Mouse (Mus musculus): ENCODE results near the gene Alms1.
"Not testable (repeated sequence)": the region's sequence is repeated elsewhere in the genome, so short reads cannot be mapped to it uniquely, and the experiment has no call there.

The Alms1 gene

DNA sequence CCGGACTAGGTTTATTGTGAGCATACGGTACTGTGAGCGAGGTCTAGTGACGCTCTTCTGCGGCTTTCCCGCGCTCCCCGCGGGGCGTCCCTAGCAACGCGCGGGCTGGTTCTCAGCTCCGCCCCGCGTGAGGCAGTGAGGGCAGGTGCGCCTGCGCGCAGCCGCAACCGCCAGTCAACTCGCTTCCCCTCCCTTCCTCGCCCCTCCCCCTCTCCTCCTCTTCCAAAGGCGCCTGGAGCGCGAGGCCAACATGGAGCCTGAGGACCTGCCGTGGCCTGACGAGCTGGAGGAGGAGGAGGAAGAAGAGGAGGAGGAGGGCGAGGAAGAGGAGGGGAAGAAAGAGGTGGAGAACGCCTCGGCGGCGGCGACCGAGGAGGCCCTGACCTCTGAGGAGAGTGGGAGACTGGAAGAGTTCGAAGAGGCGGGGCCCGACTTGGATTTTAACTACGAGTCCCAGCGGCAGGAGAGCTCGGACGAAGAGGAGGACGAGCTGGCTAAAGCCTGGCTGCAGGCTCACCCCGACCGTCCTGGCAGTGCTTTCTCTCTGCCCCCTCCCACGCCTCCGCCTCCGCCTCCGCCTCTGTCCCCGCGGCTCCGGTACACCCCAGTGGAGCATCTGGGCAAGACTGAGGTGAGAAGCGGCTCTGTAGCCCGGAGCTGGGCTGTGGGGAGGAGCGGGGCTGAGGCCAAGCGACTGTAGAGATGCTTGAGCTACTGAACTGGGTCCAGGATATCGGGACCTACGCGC is at the start of gene Alms1:
Gene Alms1 (plus strand): TSS at position 136 of the 748 bp plus-strand sequence.
- peak; percentile 92 for DNase-seq

DNA sequence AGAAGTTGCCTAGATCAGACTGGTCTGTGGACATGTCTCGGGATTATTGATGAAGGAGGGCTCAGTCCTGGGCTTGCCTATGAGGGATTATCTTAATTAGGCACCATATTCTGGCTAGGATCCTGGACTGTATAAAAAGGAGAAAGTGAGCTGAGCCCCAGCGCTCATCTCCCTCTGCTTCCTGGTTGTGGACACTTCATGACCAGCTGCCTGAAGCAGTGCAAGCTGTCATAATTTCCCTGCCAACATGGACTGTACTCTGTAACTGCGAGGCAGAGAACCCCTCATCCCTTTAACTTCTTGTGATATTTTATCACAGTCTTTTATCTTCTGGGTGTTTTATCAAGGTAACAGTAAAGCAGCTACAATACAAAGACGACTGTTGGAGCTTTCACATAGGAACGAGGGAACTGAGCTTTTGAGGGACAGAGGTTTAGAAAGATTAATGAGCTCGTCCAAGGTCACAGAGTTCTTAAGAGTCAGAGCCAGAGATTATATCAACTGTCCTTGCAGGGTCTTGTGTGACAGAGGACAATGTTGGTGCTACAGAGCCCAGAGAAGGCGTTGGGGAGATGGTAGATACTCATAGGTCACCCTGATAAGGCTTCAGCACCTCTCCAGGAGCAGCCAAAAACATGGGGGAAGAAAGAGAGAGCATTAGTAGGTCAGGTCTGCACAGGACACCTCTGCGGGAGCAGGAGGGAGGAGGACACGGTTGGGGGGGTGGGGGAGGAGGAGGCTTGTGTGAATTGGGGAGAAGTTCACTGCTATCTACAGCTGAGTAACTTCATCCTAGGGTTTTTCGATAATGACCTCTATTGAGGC is 43.8 kb upstream of the Alms1 start:
- DNase-seq, result no peak

DNA sequence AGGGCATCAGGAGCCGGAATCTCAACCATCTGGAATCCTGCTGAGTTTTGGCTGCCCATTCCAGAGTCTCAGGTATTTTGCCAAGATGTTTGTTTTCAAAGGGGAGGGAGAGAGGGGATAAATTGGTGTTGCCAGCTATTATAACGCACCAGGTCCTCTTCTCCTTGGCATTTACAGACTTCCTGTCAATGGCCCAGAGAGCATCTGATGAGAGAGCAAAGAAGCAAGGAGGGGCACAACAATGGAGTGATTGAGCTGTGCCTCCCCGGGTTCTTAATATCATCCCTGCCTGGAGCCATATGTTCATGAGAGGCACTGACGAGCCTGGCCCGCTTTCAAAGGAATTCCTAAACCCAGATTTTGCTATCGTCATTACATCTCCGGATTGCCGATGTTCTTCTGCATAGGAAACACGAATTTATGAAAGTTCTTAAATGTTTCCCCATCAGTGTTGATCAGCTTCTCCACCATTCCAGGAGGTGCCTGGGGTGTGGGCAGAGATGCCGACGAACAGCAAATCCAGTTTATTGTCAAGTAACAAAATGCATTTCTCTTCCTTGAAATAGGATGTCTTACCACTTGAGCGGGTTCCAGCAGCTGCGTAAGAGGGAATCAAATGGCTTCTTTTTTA is 43.0 kb upstream of the Alms1 start:
- no peak for DNase-seq

DNA sequence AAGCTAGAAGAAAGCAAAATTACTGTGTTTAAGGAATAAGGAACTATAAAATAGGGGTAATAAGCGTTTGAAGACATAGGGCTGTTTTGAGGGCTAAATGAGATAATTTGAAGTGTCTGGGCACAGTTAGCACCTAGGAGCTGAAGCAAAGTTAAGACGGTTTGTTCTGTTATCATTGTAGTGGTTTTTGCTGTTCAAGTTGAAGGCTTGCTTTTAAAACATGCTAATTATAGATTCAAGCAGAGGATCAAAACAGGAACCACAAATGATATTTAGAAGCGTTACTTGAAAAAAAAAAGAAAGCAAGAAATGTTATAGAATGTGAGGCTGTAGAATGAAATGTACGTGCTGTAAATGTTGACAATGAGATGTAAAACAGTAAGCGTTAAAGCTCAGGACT is 39.7 kb upstream of the Alms1 start:
- DNase-seq, result no peak

DNA sequence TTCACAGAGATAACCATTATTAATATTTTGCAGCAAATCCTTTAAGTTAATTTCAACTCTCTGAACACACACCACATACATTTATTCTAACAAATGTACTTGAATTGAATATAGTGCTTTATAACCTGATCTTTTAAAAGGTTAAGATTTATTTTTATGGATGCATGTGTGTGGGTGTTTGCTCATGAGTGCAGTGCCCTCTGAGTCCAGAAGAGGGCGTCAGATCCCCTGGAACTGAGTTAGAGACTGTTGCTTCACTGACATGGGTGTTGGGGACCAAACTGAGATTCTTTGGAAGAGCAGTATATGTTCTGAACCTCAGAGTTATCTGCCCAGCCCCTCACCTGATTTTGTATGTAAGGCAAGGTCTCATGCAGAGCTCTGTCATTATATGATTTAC is 25.0 kb upstream of the Alms1 start:
- no peak for DNase-seq

DNA sequence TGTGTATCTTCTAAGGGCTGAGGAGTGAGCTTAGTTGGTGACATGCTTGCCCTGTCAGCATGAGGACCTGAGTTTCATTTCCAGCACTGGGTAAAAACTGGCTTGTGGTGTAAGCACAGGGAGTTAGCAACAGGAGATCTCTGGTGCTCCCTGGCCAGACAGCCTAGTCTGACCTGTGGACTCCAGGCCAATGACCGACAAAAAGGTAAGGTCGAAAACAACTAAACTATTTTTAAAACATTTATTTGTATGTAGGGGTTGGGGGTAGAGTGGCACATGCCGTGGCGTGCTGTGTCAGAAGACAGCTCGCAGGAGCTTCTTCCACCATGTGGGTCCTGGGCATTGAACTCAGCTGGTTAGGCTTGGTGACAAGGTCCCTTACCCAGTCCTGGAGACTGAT is 14.5 kb upstream of the Alms1 start:
- DNase-seq, result no peak

DNA sequence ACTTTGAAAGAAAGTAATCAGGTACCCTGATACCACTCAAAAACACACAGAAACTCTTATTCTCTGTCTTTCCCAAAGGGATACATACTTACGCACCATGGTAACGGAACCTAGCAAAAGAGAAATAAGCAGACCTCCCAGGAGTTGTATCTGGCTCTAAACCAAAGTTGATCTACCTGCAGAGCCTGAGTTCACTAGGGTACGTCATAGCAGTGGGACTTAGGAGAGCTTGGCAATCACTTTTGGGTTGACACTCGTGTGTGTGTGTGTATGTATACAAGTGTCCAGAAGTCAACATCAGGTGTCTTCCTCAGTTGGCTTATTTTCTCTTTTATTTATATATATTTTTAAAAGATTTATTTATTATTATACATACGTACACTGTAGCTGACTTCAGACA is 5.6 kb upstream of the Alms1 start:
- no peak for DNase-seq

DNA sequence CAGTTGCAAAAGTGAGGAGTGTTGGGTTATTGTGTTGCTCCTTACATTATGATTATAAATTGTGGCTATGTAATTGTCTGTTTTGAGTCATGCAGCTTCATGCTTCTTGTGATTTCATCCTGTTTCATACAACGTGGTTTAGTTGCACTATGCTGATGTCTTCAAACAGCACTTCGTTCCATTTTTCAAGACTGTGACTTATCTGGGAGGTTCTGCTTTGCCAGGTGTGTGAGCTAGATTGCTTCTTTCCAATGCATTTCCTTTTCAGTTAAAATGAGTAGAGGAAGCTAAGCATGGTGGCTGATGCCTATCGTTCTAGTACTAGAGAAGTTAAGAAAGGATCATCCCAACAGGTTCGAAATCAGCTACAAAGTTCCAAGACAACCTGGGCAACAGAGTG is 2.7 kb upstream of the Alms1 start:
- DNase-seq, result no peak

DNA sequence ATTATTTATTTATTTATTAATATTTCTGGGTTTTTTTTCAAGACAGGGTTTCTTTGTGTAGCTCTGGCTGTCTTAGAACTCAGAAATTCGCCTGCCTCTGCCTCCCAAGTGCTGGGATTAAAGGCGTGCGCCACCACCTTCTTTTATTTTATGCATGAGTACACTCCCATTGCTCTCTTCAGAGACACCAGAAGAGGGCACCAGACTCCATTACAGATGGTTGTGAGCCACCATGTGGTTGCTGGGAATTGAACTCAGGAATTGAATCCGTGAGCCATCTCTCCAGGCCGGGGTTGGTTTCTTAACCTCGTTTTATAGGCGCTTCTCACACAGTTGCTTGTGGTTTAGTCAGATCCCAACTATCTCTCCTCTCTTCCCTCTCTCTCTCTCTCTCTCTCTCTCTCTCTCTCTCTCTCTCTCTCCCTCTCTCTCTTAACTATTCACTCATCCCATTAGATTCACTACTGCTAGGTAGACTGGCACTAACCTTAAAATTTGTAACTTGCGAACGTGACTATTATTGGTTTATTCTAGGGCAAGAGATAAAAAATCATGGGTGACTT is 445 bp upstream of the Alms1 start:
- peak; percentile 11 for DNase-seq

DNA sequence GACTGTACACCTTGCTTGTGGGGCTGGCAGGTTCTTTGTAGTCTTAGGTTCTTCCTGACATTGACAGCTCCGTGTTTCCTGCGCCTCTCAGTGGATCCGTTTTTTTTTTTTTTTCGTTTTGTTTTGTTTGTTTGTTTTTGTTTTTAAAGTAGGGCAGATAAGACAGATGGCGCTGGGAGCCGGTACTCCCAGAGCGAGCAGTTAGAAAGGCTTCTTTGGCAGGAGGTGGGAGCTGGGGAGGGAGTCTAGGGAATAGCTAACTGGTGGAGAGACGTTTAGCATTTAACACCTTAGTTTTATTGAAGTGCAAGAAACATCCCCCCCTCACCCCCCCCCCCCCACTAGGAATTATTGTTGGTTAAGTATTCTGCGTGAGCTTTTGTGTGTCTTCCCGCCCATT is 833 bp downstream of the Alms1 start:
- DNase-seq, result no peak

DNA sequence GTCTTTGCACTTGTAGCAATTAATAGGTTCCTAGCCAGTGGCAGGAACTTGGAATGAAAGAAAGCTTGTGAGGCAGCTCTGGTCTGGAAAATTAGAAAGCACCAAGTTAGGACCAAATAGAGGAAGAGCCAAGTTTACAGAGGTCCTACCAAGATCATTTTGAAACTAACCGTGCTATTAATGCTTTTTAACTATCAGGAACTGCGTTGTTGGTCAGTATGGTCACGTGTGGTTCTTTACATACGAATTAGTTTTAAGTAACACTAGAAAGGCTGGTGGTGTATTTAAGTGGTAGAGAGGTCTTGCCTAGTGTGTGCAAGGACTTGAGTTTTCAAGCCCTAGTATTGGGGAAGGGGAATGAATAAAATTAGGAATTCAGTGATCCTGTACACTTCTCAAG is 1.2 kb downstream of the Alms1 start:
- DNase-seq, result no peak

DNA sequence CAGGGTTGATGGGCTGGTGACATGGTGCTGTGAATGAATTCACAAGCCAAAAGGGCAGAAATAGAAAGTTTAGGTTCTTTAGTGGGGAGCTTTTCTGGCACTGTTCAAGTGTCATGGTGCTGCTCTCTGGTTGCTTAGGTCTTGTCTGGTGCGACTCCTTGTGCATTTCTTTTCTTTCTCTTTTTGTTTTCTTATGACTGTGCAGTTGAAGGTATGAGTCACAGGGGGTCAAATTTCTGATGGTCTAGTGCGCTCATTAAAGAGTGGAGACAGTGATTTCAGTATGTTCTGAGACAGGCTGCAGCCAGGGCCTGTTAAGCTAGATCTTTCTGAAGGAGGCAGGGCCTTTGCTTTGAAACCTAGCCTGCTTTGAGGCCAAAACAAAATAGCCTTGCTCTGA is 2.8 kb downstream of the Alms1 start:
- DNase-seq, result no peak

DNA sequence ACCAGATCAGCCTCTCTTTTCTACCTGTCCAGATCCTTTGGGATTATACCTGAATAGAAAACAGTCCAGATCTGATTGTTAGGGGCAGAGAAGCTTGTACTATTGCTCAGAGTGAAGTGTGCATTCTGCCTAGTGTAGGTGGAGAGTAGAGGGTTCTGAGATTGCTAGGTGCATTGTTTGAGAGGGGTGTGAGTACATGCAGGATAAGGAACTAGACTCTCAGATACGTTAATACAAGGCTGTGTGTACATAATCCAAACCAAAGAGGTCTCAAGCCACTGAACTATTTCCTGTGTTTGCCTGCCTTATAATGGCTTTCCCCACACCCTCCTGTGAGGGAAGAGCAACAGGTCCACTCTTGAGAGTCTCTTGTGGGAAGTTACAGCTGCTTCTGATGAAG is 12.0 kb downstream of the Alms1 start:
- no peak for DNase-seq

DNA sequence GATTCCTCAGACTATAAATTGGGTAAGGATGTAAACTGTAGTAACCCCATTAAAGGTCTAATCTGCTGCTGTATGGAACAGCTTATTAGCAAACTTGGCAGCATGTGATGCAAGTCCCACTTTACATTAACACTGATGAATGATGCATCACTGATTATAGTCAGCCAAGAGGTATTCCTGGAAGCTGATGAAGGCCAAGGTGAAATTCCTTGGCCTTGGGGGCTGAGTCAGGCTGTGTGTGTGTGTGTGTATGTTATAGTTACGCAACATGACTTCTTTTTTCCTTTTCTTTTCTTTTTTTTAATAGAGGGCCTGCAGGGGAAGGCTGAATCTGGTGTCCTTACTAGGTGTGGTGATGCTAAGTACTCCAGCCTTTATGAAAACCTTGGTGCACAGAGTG is 23.2 kb downstream of the Alms1 start:
- no peak for DNase-seq

DNA sequence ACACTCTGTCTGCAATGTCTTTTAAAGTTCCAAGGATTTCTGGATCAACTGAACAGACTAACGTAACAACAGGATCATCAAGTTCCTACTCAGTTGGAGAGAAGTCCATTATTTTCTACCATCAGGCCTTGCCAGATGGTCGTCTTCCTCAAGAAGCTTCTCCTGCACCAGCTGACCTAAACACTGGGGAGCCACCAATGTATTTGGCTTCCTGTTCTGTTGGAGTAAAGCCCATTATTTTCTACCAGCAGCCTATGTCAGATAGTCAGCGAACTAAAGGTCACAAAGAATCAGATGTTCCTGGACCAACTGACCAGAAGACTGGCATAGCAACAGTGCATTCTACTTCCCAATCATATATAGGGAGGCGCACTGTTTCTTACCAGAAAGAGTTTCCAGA is 33.5 kb downstream of the Alms1 start:
- DNase-seq, result no peak

DNA sequence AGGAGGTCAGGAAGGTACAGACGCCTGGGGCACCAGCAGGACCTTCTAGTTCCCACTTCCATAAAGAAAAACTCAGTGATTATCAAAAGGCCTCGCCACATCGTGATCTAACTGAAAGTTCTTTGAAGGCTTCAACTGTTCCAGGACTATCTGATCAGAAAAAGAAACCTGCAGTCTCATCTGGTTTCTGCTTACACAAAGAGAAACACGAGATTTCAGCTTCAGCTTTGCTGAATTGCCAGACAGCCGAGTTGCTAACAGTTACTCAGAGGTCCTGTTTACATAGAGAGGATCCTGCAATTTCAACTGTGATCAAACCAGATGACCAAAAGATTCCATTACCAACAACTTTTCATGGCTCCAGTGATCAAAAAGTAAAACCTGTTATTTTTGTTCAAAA is 34.3 kb downstream of the Alms1 start:
- no peak for DNase-seq

DNA sequence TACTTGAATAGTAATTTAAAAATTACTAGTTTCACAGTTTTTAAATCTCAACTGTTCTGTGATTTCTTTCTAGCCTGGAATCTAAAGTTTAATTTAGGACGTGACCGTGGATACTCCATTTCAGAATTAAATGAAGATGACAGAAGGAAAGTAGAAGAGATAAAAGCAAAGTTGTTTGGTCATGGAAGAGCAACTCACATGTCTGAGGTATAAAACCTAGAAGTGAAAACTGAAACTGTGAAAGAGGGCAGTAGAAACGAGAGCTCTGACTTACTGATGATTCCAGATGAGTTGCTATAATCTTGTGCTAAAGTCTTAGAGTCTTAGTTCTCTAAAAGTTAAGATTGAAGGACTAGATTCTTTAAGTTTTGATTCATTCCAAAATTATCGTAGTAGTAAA is 37.2 kb downstream of the Alms1 start:
- no peak for DNase-seq

DNA sequence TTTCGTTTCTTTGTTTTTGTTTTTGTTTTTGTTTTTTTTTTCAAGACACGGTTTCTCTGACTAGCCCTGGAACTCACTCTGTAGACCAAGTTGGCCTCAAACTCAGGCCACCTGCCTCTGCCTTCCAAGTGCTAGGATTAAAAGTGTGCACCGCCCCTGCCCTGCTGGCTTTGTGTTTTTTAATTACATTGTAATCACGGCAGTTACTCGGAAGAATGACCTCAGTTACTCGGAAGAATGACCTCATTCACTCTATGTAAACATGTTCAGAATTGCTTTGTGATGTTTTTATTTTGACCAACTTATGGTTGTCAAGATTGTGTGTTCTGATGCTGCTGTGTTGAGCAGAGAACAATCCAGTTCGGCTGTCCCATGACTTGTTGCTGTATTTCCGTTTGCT is 45.8 kb downstream of the Alms1 start:
- no peak for DNase-seq

DNA sequence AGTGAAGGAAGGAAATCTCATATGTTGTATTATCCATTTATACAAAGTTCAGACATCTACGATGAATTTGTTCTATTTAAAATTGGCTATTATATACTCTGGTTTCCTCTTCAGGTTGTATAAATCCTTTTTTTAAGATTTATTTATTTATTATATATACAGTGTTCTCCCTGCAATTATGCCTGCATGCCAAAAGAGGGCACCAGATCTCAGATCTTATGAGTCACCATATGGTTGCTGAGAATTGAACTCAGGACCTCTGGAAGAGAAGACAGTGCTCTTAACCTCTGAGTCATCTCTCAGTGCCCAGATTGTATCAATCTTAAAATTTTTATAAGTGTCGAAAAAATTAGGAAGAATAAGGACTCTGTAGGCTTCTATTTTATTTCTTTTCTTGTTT is 65.9 kb downstream of the Alms1 start:
- no peak for DNase-seq

DNA sequence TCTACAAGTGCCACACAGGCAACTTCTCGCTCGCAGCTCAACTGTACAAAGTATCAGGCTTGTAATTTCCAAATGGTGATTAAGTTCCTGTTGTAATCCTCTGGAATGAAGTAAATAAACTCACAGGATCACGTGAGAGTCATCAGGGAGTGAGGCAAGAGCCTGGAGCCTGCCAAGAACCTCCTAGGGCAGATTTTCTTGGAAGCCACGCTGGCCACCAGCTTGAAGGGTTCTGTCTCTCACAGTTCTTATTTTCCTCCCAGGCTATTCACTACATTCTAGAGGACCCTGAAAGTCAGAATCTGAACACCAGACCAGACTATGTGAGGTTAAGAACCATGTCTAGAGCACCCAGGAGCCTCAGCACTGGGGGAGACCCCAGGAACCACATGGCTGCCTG is 114.6 kb downstream of the Alms1 start:
- DNase-seq, result not testable (repeated sequence)

DNA sequence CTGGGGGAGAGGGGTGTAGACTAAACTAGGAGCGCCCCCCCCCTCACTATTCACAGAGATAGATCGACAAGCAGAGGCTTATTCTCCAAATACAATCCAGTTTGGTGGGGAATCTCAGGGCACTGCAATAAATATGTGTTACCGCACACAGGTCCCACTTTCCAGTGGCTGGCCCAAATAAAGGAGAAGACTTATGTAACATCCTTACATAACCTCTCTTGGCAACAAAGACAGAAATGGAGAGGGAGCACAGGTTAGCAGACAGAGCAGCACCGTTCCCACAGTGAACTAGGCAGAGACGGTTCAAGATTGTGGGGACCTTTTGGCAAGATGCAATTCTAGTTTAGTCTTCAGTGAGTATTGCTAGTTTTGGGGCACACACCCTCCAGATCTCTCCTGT is 121.9 kb downstream of the Alms1 start:
- DNase-seq, result not testable (repeated sequence)

DNA sequence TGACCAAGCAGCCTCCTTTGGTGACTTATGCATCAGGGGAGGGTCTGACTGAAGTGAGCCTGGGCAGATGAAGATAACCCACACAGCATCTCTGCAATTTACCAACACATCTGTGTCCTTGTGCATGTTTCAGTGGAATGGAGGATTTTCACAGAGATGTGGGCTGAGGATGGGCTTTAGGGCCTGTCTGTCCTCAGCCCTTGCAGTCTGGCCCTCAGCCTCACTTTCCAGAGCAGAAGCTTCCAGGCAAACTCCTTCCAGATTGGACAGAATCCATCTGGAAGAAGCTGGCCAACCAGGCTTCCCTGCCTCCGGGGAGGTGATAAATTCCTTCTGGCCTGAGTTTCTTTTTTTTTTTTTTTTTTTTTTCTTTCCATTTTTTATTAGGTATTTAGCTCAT is 122.3 kb downstream of the Alms1 start:
- not testable (repeated sequence) for DNase-seq

DNA sequence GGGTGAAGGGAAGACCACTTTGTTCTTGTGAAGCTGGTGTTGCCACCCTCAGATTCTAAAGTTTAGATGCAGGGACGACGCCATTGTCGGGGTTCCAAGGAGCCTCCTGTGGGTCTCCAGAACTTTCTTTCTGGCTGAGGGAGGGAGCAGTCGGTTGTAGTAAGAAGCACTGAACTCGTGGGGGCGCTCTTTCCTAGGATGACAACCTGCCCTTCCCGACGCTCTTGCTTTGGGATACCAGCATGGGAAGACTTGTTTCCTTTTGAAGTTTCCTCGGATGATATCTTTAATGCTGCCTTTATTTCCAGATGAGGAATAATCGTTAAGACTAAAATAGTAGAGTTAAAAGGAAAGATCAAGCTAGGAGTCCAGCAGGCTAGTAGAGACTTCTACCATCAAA is 125.8 kb downstream of the Alms1 start, which contains the start of gene Nat8f7:
Gene Nat8f7 (minus strand): TSS at position 101 of the 400 bp plus-strand sequence.
- DNase-seq, result not testable (repeated sequence)

Measured in thymus, postnatal 25 days (tissue).